Mouse (Mus musculus) liver, embryonic 14.5 days (tissue): ENCODE results near the gene Med12.

Experiments
- CTCF ChIP-seq: IDR thresholded peaks from 2 replicates; pipeline ENCODE4 v1.5.1; 2016; ENCODE audit warnings: antibody characterized with exemption, low read depth, control low read depth
- EP300 ChIP-seq: IDR thresholded peaks from 2 replicates; pipeline ENCODE4 v1.6.1; 2016; ENCODE audit warnings: antibody characterized with exemption, low read depth

DNA sequence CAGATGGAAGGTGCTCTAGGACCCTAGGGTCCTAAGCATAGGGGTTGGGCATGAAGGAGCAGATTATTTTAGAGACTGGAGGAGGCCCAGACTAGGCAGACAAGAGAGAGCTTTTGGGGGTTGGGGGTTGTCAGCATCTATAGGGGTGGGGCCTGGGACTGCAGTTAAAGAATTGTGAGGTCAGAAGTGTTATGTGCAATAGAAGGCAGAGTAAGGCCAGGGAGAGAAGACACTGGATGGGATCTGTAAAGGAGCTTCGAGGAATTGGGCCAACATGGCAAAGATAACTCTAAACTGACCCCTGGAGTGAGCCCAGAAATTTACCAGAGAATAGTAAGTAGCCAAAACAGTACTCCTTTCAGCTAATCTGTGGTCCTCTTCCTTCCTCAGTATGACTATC lies 9.9 kb upstream of the Med12 start, which contains the start of gene Gm614:
- TF ChIP-seq EP300, result no peak
- TF ChIP-seq CTCF, result no peak
